Mouse (Mus musculus) thymus, postnatal 0 days (tissue): ENCODE data around the gene Specc1. TPM values are rescaled to one million over a fixed set of nuclear protein-coding genes. Genes with fewer than 3 reads are reported as not detected.
A peak's percentile ranks its signal among the peaks of the same experiment; 100 is the strongest.

ENCODE experiments used
- DNase-seq: peaks from one replicate; pipeline ENCODE4 v3.0.0-alpha.2; 2015; ENCODE audit warnings: low spot score
- polyA plus RNA-seq: library from polyadenylated mRNA; unstranded; fragments of >200 nt; fragmentation: Nextera tagmentation; extraction: Ambion mirVana; gene quantifications from 2 replicates; pipeline ENCODE4 v1.2.1, GENCODE M21; 2015

Specc1 gene
- polyA plus RNA-seq, 1 experiment from 2014 or later: 2.1 TPM

DNA sequence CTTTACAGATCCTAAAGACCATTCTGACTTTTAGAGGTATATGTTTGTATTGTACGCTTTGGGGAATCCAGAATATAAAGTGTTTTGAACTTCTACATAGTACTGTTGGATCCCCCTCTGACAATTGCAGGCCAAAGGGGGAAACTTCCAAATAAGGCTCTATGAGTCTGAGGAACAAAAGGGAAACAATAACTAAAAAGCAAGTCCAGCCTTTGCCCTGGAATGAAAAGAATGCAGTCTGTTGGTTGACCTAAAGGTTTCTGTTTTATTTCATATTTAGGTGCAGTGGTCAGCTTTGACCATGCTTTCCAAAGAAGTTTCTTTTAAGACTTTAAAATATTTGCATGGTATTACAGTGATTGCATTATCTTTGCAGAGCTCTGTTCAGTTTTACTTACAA, 130.5 kb downstream of the Specc1 start:
- no peak for DNase-seq

GRCm38 (mm10) chr11:62088651-62089050, 132.1 kb downstream of the Specc1 start:
- no peak for DNase-seq

DNA sequence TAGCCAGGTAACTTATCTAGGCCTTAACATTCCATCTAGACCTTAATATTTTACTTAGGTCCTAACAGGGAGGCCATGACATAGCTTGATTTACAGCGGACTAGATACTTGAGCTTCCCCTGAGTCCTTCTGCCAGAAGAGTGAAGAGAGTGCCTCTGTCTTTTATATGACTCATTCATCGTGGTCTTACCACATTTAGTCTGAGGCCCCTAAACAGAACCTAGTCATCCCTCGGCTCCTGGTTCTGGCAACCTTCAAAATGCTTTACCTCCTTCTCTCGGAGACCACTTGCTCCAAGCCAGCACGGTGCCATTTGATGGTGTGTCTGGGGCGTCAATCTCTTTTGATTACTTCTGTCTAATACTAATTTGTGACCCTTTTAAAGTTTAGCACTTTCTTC, 133.8 kb downstream of the Specc1 start:
- no peak for DNase-seq

DNA sequence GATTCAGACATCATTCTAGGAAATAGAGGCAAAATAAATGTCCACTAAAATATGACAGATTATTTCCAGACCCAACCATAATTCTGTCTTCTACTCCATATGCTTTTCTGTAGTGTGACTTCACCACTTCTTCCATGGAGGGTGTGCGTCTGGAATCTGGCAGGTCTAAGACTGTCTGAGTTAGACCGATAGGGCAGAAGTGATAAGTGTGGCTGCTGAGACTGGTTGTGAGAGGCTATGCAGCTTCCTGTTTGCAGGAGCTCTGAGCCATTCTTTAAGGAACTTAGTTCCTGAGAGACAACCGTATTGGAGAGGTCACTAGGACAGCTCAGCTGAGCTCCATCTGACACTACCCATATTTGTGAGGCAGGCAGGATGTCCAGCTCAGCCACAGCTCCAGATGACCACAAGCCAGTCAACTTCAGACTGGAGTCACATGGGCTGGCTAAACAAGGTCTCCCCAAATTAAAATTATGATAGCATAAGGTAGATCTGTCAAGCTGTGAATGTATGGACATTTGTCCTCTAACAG, 146.9 kb downstream of the Specc1 start:
- DNase-seq: no peak

DNA sequence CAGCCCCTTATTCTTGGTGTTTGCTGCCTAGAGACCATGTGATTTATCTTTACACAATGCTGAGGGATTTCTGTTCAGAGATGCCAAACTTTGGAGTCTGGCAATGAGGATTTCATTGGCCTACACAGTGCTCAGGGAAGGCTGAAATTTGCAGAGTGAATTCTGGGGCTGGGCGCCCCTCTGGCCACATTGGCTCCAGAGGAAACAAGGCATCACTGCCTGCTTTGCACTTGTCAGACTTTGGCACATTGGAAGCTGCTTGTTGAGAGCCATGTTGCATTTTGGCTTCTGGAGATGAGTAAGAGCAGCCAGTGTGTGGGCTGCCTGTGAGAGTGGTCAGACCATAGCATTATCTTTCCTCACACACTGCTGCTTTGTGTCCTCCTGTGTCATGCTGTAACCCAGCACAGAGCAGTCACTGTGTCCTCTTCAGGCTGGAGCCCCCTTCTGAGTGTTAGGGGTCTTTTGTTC, 149.9 kb downstream of the Specc1 start:
- DNase-seq: no peak

GRCm38 (mm10) chr11:62107272-62107836, 150.8 kb downstream of the Specc1 start:
- no peak for DNase-seq

GRCm38 (mm10) chr11:62118561-62118960, 162.0 kb downstream of the Specc1 start:
- no peak for DNase-seq

- DNase-seq: no peak
Measured at GRCm38 (mm10) chr11:62119871-62120270, 163.3 kb downstream of the Specc1 start.

DNA sequence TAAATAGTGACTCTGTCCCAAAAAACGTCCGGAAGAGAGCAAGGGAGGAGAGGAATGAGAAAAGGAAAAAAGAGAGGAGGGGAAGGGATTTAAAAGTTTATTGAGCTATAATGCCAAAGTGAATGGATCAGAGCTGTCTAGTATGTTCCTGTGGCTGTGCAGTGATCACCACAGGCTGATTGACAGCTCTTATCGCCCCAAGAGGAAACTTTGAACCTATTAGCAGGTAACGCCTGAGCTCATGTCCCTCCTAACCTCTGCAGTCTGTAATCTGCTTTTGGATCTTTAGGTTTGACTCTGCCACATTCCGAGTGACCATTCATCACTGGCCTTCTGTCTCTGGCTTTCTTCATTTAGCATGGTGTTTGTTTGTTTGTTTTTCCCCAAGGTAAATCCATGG, 164.8 kb downstream of the Specc1 start:
- DNase-seq: no peak

GRCm38 (mm10) chr11:62127692-62128091, 171.1 kb downstream of the Specc1 start:
- peak; percentile 76 for DNase-seq

GRCm38 (mm10) chr11:62128197-62128596, 171.6 kb downstream of the Specc1 start:
- DNase-seq: no peak

GRCm38 (mm10) chr11:62130191-62130590, 173.6 kb downstream of the Specc1 start:
- DNase-seq: no peak

DNA sequence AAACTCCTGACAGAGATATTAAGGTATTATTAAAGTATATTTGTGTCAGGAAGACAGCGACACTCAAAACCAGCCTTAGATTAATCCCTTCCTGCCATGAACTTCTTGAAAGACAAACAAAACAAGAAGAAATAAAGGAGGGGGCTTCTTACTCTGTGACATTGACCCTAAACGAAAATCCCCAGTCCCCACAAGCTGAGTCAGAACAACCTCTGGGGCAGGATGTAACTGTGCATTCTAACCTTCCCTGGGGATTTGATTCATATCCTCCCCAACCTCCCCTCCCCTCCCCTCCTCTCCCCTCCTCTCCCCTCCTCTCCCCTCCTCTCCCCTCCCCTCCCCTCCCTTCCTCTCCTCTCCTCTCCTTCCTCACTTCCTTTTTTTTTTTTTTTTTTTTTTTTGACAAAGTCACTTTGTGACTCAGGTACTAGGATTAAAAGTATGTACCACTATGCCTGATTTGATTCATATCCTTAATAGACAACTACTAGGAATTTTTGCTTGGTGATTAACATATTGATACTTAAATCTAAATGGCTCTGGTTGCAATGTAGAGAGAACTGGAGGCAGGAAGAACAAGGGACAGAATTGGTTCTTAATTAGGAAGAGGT, 174.2 kb downstream of the Specc1 start:
- no peak for DNase-seq

GRCm38 (mm10) chr11:62131601-62132000, 175.0 kb downstream of the Specc1 start:
- DNase-seq: peak; percentile 47

DNA sequence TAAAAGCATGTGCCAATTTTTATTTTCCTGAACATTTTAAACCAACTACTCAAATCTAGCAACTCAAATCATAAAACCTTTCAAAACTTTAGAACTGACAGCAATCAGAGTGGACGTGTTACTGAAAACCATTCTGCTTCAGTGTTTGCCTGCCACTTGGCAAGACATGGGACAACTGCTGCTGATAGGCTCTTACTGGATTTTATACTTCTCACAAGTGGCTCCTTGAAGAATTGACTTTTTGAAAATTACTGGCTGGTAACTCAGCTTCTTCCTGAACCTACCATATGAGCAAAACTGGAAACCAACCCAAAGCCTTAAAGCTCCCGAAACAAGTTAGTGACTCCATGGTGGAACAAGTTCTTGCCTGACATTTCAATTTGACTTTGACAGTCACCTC, 177.6 kb downstream of the Specc1 start:
- no peak for DNase-seq

- DNase-seq: no peak
Measured at GRCm38 (mm10) chr11:62145216-62146110, 188.9 kb downstream of the Specc1 start.

GRCm38 (mm10) chr11:62146661-62147060, 190.1 kb downstream of the Specc1 start:
- DNase-seq: no peak

GRCm38 (mm10) chr11:62148026-62148425, 191.5 kb downstream of the Specc1 start:
- DNase-seq: no peak

GRCm38 (mm10) chr11:62148449-62148848, 191.9 kb downstream of the Specc1 start:
- peak; percentile 12 for DNase-seq

DNA sequence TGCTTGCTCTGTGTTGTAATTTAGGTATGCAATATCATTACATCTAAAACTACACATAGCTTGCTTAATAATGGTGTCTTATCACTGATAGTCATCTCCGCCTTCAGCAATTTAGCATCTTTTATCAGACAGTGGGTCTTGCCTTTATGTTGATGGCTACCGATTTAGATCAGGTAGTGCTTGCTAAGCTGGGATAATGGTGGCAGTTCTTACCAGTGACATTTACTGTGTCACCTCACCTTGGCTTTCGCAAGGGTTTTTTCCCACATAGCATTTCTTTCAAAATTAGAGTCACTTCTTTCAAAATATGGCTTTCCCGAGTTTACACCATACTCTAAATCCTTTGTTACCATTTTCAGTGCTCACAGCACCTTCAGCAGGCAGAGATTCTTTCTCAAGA, 196.5 kb downstream of the Specc1 start:
- DNase-seq: no peak

DNA sequence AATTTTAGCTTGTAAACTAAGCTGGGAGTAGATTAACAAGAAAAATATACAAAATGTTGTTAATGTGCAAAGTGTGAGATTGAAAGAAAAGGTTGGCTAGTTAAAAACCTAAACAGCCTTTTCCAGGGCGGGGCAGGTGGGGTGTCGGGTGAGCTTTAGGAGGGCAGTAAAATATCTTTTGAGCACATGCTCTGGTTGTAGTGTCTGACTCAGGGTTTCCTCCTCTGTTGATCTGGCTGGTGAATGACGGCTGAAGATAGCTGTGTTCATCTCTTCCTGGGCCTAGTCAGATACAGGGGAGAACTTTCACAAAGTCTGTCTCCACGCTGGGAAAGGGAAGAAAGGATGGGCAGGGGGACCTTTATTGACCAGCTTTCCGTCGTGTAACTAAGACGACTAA, 203.2 kb downstream of the Specc1 start:
- DNase-seq: no peak

DNA sequence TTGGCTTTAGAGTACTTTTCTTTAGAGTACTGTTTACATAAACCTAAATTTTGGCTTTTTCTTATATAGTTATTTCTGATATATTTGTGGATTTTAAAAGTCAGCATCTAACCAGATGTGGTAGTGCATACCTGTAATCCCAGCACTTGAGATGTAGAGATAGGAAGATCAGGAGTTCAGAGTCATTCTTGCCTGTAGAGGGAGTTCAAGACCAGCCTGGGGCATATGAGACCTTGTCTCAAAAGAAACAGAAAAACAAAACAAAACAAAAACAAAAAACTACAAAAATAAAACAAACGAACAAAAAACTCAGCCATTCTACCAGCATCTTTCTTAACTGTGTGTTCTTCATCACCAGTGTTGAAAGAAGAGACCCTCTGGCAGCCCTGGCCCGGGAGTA, 204.9 kb downstream of the Specc1 start:
- DNase-seq: no peak
